Mouse (Mus musculus) splenic B cell, adult 2 months (primary cell): ENCODE results near the gene Wdr4.

Experiments
- DNase-seq: peaks from one replicate; pipeline ENCODE4 v3.0.0-alpha.2; 2011; ENCODE audit warnings: low read depth, low spot score
- H3K27me3 ChIP-seq: 2 replicates; pipeline ENCODE4 v1.6.1; 2012; ENCODE audit warnings: mild to moderate bottlenecking, low read length, moderate library complexity, mixed read lengths; ENCODE audit not compliant: control insufficient read depth, poor library complexity, insufficient read depth, severe bottlenecking
- H3K36me3 ChIP-seq: 2 replicates; pipeline ENCODE4 v1.6.1; 2012; ENCODE audit warnings: mild to moderate bottlenecking, low read length, moderate library complexity, mixed read lengths; ENCODE audit not compliant: control insufficient read depth, poor library complexity, insufficient read depth, severe bottlenecking

Gene Wdr4

GRCm38 (mm10) chr17:31519344-31519945, 335 bp downstream of the Wdr4 start:
- DNase-seq = no peak
- Histone ChIP-seq H3K27me3 (no peaks in the 10 kb centered on the region), H3K36me3 (no peaks in the 10 kb centered on the region; the same call in 1 of the 2 replicates)

GRCm38 (mm10) chr17:31514696-31515095, 5.1 kb downstream of the Wdr4 start:
- Histone ChIP-seq H3K27me3 (no peaks in the 10 kb centered on the region), H3K36me3 (no peaks in the 10 kb centered on the region)
- no peak for DNase-seq

GRCm38 (mm10) chr17:31512593-31512992, 7.2 kb downstream of the Wdr4 start:
- no peaks in the 10 kb centered on the region for H3K27me3 ChIP-seq

GRCm38 (mm10) chr17:31511792-31512495, 7.8 kb downstream of the Wdr4 start:
- Histone ChIP-seq H3K36me3 (no peaks in the 10 kb centered on the region), H3K27me3 (no peaks in the 10 kb centered on the region)
- peak; percentile 94 for DNase-seq

More at GRCm38 (mm10) chr17:31512593-31512992, 7.2 kb downstream of the Wdr4 start:
- no peaks in the 10 kb centered on the region for H3K36me3 ChIP-seq
- DNase-seq = no peak

- no peak for DNase-seq
- no peaks in the 10 kb centered on the region for H3K36me3 ChIP-seq
These were observed 8.8 kb downstream of the Wdr4 start for GRCm38 (mm10) chr17:31510944-31511343.

GRCm38 (mm10) chr17:31506282-31506681, 13.5 kb downstream of the Wdr4 start:
- no peak for DNase-seq
- H3K36me3 ChIP-seq = no peaks in the 10 kb centered on the region; the same call in none of the 2 replicates
- H3K27me3 ChIP-seq = no peaks in the 10 kb centered on the region

More at GRCm38 (mm10) chr17:31510944-31511343, 8.8 kb downstream of the Wdr4 start:
- no peaks in the 10 kb centered on the region for H3K27me3 ChIP-seq

GRCm38 (mm10) chr17:31505013-31505412, 14.8 kb downstream of the Wdr4 start:
- Histone ChIP-seq H3K27me3 (no peaks in the 10 kb centered on the region), H3K36me3 (no peaks in the 10 kb centered on the region; the same call in none of the 2 replicates)
- DNase-seq = no peak

- Histone ChIP-seq H3K36me3 (no peaks in the 10 kb centered on the region; the same call in none of the 2 replicates), H3K27me3 (no peaks in the 10 kb centered on the region)
- DNase-seq = no peak
These were observed 15.8 kb downstream of the Wdr4 start for GRCm38 (mm10) chr17:31503936-31504335.

- Histone ChIP-seq H3K27me3 (no peaks in the 10 kb centered on the region), H3K36me3 (no peaks in the 10 kb centered on the region; the same call in none of the 2 replicates)
- no peak for DNase-seq
These were observed 16.4 kb downstream of the Wdr4 start for GRCm38 (mm10) chr17:31503337-31503736.

- Histone ChIP-seq H3K36me3 (peaks cover 1% of the 10 kb centered on the region), H3K27me3 (no peaks in the 10 kb centered on the region)
- no peak for DNase-seq
These were observed 17.4 kb downstream of the Wdr4 start for GRCm38 (mm10) chr17:31502261-31502927.

GRCm38 (mm10) chr17:31500908-31501307, 18.9 kb downstream of the Wdr4 start:
- H3K27me3 ChIP-seq = no peaks in the 10 kb centered on the region
- peaks cover 1% of the 10 kb centered on the region for H3K36me3 ChIP-seq
- no peak for DNase-seq

GRCm38 (mm10) chr17:31500416-31500815, 19.4 kb downstream of the Wdr4 start:
- DNase-seq = no peak
- Histone ChIP-seq H3K27me3 (no peaks in the 10 kb centered on the region), H3K36me3 (peaks cover 1% of the 10 kb centered on the region)

- no peak for DNase-seq
These were observed 20.1 kb downstream of the Wdr4 start for GRCm38 (mm10) chr17:31499725-31500124.

GRCm38 (mm10) chr17:31497726-31498125, 22.1 kb downstream of the Wdr4 start:
- no peaks in the 10 kb centered on the region for H3K27me3 ChIP-seq
- DNase-seq = no peak
- H3K36me3 ChIP-seq = peaks cover 1% of the 10 kb centered on the region; the same call in 1 of the 2 replicates

More at GRCm38 (mm10) chr17:31499725-31500124, 20.1 kb downstream of the Wdr4 start:
- Histone ChIP-seq H3K27me3 (no peaks in the 10 kb centered on the region), H3K36me3 (peaks cover 1% of the 10 kb centered on the region; the same call in 1 of the 2 replicates)

- Histone ChIP-seq H3K36me3 (peaks cover 1% of the 10 kb centered on the region; the same call in 1 of the 2 replicates), H3K27me3 (no peaks in the 10 kb centered on the region)
- DNase-seq = no peak
These were observed 24.8 kb downstream of the Wdr4 start for GRCm38 (mm10) chr17:31494989-31495388.
